Mouse (Mus musculus) urinary bladder, adult 2 months (tissue): ENCODE measurements around the gene Trpm5. TPM values are rescaled to one million over a fixed set of nuclear protein-coding genes. Genes with fewer than 3 reads are reported as not detected.

Experiments used
- DNase-seq: peaks from one replicate; pipeline ENCODE4 v3.0.0; 2022; ENCODE audit warnings: low spot score
- polyA plus RNA-seq: library from polyadenylated mRNA; depleted of rRNA; stranded (reverse); fragments of >200 nt; gene quantifications from 2 replicates; pipeline ENCODE4 v1.2.3, GENCODE M21; 2012; rRNA removed

Trpm5 gene
- polyA plus RNA-seq, 1 experiment = 0.29 TPM

DNA sequence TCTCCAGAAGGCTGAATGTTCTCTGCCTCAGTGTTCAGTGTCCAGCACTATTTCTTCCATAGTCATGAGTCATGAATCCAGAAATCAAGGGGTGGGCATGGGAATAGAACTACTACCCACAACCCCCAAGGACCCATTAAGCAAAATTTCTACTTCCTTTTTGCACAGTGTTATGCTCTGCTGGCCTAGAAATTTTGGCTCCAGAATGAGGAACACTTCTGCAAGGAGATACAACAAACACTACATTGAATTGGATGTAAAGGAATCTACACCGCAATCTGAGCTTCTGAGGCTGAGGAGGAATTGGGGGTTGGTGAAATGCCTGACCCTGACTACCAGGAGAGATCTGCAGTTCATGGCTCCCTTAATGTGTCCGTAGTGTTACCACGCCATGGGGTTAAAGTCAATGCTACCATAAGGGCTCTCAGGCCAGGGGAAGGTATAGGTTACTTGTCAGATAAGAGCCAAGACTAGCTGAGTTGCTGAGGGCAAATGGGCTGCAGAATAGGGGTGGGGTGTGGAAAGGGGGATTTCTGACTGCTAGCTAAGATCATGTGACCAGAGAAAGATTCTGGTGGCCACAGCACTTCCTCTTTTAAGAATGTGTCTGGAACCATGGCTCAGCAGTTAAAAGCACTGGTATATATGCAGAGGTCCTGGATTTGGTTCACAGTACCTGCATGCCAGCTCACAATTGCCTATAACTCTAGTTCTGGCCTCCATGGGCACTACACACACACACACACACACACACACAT is 56.1 kb downstream of the Trpm5 start:
- DNase-seq = no peak

DNA sequence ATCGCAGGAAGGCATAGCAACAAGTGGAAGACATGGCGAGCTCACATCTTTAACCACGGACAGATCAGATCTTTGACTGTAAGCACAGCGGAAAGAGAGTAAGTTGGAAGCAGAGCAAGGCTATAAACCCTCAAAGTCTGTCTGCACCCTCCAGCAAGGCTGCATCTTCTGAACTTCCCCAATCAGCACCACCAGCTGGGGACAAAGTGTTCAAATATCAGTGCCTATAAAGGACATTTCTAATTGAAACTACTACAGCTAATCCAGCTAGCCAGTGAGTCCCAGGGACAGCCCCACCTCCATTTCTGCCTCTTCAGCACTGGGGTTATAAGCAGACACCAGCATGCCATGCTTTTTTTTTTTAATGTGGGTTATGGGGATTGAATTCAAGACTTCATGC is 57.1 kb downstream of the Trpm5 start:
- no peak for DNase-seq

DNA sequence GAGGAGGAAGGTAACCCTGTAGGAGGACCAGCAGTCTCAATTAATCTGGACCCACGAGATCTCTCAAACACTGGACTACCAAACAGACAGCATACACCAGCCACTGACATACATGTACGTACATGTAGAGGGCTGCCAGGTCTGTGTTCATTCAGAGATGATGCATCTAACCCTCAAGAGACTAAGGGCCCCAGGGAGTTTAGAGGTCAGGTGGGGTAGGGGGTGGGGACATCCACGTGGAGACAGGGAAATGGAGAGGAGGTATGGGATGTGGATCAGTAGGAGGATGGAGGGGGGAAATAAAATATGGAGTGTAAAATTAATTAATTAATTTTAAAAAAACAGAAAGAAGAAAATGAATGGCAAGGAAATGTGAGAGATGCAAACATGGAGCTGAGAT is 57.7 kb downstream of the Trpm5 start:
- no peak for DNase-seq

DNA sequence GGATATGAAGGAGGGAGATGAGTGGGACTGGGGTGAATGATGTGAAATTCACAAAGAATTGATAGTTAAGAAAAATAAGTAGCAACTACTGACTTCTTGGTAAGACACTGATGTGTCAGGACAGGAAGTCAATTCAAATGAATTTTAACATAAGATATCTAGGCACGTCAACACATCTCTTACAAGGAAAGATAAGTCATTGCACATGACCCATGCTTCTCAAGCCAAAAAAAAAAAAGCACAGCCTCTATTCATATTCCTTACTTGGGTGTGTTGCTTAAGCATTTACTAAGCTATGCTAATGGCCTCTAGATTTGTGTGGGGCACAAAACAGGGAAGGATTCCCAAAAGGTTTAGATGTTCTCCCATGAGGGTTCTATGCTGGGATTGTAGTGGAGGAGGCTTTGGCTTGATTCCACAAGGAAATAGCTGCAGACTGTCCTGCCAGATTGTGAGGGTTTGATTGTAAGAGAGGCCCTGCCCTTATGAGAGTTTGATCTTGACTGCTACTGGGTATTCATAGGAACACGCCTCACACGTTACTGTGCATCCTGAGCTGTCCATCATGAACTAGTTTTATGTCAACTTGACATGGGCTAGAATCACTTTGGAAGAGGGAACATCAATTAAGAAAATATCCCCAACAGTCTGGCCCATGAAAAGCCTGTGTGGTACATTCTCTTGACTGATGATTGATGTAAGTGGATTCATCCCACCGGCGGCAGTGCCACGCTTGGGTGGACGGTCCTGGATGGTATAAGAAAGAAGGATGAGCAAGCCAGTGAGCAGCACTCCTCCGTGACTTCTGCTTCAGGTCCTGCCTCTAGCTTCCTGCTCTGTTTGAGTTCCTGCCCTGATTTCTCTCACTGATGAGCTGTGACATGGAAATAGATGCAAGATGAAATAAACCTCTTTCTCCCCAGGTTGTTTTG is 59.7 kb downstream of the Trpm5 start:
- DNase-seq = no peak

DNA sequence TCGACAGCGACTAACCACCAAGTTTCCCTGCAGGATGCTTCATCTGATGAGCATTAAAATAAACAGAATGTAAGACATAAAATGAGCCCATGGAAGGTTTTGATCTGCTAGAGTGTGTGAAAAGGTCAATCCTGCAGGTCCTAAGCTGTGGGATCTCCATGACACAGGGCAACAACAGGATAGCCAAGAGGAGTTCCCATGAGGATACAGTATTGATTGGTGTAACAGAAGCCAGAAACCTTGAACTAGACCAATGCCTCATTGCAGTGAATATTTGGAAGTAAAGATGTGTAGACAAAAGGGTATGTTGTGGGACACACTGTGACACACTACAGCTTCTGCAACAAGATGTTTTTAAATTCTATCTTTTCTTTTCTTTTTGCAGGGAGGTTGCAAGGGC is 60.3 kb downstream of the Trpm5 start:
- DNase-seq = no peak

DNA sequence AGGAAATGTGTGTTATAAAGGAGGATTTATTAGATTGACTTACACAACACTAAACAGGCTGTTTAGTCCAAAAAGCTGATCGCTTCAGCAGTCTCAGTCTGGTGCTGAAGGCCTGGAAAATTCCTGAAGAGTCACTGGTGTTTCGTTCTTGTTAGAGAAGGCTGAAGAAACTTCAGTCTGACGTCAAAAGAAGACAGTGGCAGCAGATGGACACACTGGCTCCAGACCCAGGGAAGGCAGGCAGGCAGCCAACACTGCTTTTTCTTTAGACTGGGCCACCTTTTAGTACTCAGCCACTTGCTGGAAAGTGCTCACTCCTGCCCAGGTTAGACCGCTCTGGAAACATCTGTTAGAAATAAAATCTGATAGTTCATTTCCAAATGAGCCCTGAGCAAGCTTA is 60.9 kb downstream of the Trpm5 start:
- no peak for DNase-seq

DNA sequence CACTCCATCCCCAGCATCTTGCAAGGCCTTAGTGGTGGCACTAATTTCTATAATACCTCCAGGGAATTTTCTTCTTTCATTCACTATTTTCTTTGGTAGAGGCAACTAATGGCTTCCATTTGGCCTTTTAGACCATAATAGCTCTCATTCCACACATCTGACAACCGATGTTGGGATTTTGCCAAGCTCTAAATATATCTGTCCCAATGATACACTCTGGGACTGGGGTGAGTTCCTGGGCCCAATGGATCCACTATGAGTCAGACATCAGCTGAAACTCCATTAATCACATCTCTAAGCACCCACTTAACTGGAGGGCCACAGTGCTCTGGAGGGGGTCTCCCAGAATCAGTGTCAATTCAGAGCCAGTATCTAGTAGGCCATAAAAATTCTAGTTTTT is 62.6 kb downstream of the Trpm5 start:
- no peak for DNase-seq

DNA sequence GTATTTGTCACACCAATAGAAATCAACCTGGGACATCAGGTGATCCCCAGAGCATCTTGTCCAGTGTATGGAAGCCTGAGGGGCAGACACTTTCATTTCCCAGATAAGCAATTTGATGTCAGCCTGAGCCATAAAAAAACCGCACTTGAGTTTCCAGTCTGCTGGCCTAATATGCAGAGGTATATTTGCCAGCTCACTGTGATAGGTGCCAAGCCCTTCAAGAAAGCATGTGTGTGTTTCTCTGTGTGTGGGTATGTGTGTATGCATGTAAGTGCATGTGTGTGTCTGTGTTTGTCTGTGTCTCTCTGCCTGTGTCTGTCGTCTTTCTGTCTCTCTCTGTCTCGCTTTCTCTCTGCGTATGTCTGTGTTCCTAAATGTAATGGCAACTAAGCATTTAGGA is 67.2 kb downstream of the Trpm5 start:
- no peak for DNase-seq

DNA sequence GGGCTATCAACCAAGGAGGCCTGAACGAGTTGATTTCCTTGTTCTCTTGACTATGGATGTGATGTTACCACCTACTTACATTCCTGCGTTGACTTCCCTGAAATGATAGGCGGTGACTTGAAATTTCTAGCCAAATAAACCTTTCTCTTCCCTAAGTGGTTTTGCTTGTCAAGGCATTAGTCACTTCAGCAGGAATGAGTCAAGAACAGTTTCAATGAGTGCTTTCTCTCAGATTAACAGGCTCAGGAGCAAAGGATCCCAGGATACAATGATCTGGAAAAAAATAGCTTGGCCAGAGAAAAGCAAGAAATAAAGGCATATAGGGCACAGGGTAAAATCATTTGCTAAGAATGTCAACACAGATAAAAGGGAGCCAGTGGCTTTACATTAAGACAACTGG is 68.9 kb downstream of the Trpm5 start:
- no peak for DNase-seq

DNA sequence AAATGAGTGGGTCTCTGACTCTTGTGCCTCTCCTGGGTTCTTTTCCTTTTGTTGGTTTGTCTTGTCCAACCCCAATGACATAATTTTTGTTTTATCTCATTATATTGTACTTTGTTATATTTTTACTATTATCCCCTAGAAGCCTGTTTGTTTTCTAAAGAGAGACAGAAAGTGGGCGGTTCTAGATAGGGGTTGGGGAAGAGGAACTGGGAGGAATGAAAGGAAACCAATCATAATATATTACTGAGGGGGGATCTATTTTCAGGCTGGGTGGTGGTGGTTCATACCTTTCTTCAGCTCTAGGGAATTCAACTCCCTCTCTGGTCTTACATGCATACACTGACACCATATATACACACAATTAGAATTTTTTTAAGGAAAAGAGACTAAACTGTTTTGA is 70.1 kb downstream of the Trpm5 start:
- no peak for DNase-seq

DNA sequence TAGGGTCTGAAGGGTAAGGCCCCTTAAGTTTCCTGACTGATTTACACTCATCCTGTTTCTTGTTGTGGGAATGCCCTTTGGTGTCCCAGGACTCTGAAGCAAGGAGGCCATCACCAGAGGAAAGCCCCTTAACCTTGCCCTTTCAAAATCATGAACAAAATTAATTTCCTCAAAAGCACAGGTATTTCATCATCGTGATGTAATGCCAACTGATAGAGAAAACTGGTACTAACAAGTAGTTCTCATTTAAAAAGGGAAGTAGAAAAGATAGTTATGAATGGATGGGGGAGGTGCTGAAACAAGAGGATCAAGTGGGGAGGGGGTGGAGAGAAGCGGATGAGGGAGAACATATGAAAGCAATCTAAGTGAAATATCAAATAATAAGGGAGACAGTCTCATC is 70.9 kb downstream of the Trpm5 start:
- DNase-seq = no peak

DNA sequence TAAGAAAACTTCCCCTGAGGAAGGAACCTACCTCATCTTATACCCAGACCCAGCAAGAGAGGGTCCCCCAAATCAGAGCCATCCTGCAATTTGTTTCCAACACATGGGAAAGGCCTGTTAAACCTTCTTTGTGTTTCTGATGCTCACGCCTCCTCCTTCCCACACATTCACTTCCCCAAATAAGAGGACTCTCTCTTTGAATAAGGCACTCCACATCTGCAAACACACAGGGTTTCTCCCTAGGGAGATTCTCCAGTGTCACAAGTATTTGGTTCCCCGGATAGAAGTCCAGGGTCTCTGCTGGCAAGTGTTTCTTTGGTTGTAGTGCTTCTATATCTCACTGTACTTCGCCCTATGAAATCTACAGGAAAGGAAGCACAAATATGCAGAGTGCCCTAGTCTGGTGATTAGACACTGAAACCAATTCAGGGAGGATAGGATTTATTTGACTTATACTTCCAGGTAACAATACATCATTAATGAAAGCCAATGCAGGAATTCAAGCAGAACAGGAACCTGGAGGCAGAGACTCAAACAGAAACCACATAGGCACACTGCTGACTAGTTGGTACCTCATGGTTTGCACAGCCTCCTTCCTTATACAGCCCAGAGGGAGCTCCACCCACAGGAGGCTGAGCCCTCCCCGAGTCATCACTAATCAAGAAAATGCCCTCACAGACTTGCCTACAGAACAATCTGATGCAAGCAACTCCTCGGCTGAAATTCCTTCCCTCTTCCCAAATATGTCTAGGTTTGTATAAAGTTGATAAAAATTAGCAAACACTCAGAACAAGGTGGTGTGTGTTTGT is 72.9 kb downstream of the Trpm5 start:
- DNase-seq = no peak

DNA sequence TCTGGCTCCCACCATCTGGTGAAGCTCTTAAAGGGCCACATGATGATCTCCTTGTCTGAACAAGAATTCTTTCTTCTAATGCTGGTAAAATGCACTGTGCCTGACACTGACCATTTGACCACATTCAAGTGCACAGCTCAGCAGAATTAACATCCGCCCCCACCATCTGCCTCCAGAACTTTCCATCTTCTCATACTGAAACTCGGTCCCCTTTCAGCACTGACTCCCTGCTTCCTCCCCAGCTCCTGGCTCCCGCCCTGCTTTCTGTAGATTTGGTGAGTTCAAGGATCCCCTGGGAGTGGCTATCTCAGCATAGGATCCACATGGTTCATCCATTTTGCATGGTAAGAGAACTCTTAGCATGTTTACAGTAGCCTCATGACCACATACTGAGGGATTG is 73.7 kb downstream of the Trpm5 start:
- DNase-seq = no peak

DNA sequence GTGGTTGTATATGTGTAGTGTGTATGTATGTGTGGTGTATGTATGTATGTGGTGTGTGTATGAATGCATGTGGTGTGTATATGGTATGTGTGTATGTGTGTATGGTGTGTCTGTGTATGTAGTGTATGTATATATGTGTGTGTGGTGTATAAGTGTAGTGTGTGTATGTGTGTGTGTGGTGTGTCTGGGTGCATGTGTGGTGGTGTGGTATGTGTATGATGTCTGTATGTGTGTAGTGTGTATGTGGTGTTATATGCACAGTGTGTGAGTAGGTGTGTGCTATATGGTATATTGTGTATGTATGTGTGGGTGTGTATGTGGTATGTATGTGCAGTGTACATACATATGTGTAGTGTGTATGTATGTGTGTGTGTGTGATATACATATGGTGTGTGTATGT is 74.4 kb downstream of the Trpm5 start:
- no peak for DNase-seq

Other genes starting within 250 kb of the Trpm5 start
- gene Th, start 163.5 kb downstream of the Trpm5 start, polyA plus RNA-seq = 0.15 and 0.59 TPM in 2 replicates
- gene Ascl2, start 125.4 kb downstream of the Trpm5 start, polyA plus RNA-seq = 2.4 and 2.7 TPM in 2 replicates
- gene Tspan32, start 89.6 kb downstream of the Trpm5 start, polyA plus RNA-seq = 1.9 and 2.8 TPM in 2 replicates
- 591 and 684 TPM in 2 replicates for gene Cd81, start 41.9 kb downstream of the Trpm5 start, polyA plus RNA-seq
- gene Tssc4, start 25.4 kb downstream of the Trpm5 start, polyA plus RNA-seq = 44.7 and 57.5 TPM in 2 replicates
- 1.0 and 1.5 TPM in 2 replicates for gene Kcnq1, start 11.7 kb upstream of the Trpm5 start, polyA plus RNA-seq